Mouse (Mus musculus) ES-E14 (cell line): ENCODE measurements at regions not wholly inside any gene's neighbourhood (a gene's known extent, or its start where the extent isn't known, plus 50 kb on each side); places are given as distances from the start of the nearest gene placed in this dataset.

Source experiments
- DNase-seq: peaks from one replicate; pipeline ENCODE4 v3.0.0-alpha.2; 2013; ENCODE audit warnings: low read depth, low spot score
- H3K27ac ChIP-seq: 2 replicates; pipeline ENCODE4 v1.5.1; 2012; ENCODE audit warnings: low read depth, mild to moderate bottlenecking, low read length, moderate library complexity, mixed read lengths; ENCODE audit not compliant: poor library complexity, insufficient read depth, severe bottlenecking
- H3K36me3 ChIP-seq: 2 replicates; pipeline ENCODE4 v1.6.1; 2012; ENCODE audit warnings: mild to moderate bottlenecking, low read length, moderate library complexity, mixed read lengths; ENCODE audit not compliant: control insufficient read depth, poor library complexity, insufficient read depth, severe bottlenecking
- H3K4me1 ChIP-seq, 2 experiments: fragments of 150-350 bp in 1 of 2; sonication (generic) in 1 of 2; 2 replicates each; pipeline ENCODE4 v1.6.1; 2012; ENCODE audit warnings: low read length in 2 of 2, mild to moderate bottlenecking in 1 of 2, mixed read lengths in 1 of 2; ENCODE audit not compliant: control insufficient read depth in 2 of 2, insufficient read depth in 2 of 2, poor library complexity in 1 of 2
- H3K4me3 ChIP-seq, 2 experiments: fragments of 150-350 bp in 1 of 2; sonication (generic) in 1 of 2; 2 replicates each; pipeline ENCODE4 v1.5.1; 2012; ENCODE audit warnings: low read length in 2 of 2, low read depth in 1 of 2, mild to moderate bottlenecking in 1 of 2, mixed read lengths in 1 of 2; ENCODE audit not compliant: insufficient read depth in 1 of 2, poor library complexity in 1 of 2, severe bottlenecking in 1 of 2
- H3K9ac ChIP-seq: 2 replicates; pipeline ENCODE4 v1.6.1; 2012; ENCODE audit warnings: low read depth, mild to moderate bottlenecking, low read length, mixed read lengths; ENCODE audit not compliant: poor library complexity, insufficient read depth, severe bottlenecking
- H3K9me3 ChIP-seq: fragments of 150-350 bp; sonication (generic); 2 replicates; pipeline ENCODE4 v1.6.1; 2012; ENCODE audit warnings: low read depth, mild to moderate bottlenecking, low read length; ENCODE audit not compliant: control insufficient read depth, insufficient read depth
- CHD2 ChIP-seq: IDR thresholded peaks from 2 replicates; pipeline ENCODE4 v1.6.1; 2014; ENCODE audit warnings: mild to moderate bottlenecking, low read depth, low read length, inconsistent platforms
- HCFC1 ChIP-seq: IDR thresholded peaks from 2 replicates; pipeline ENCODE4 v1.6.1; 2012; ENCODE audit warnings: low read length, inconsistent platforms, borderline replicate concordance; ENCODE audit not compliant: insufficient read depth
- MAFK ChIP-seq: IDR thresholded peaks from 2 replicates; pipeline ENCODE4 v1.6.1; 2014; ENCODE audit warnings: mild to moderate bottlenecking, low read depth, low read length, inconsistent platforms; ENCODE audit not compliant: insufficient read depth
- ZC3H11A ChIP-seq: IDR thresholded peaks from 2 replicates; pipeline ENCODE4 v1.6.1; 2012; ENCODE audit warnings: low read depth, mild to moderate bottlenecking, inconsistent platforms, low read length, borderline replicate concordance
- ZNF384 ChIP-seq: IDR thresholded peaks from 2 replicates; pipeline ENCODE4 v1.6.1; 2012; ENCODE audit warnings: low read depth, low read length, inconsistent platforms
- in situ Hi-C, 2 experiments: fragments of 600-800 bp; cut with MboI; formaldehyde crosslinking; loops; one replicate each; pipeline ENCODE4 v1.15.1; 2025; ENCODE audit warnings: low sequenced_read_pairs in 2 of 2, inconsistent platforms in 1 of 2; ENCODE audit not compliant: unreplicated experiment in 2 of 2

DNA sequence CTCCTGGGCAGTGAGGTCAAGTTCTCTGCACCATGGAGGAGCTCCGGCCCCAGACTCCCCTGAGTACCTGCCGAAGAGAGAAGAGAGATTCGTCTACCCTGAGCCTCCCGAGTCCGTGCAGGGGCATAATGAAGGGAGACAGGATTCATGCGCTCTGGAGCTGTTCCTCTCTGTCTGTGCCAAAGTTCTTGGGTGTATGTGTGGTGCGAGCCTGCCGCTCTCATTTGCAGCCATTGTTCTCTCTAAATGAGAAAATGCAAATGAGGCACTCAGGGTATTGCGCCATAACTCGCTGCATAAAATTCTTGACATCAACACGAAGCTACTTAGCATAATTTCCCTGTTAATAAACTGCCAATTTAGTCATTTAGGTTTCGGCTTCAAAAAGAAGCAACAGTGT lies 103.2 kb upstream of the Fstl4 start:
- H3K27ac ChIP-seq = no peak overlapping the region
- no peak overlapping the region for H3K9ac ChIP-seq
- no peak overlapping the region for H3K4me3 ChIP-seq
- in situ Hi-C loops = no loop called here
- DNase-seq = no peak
- TF ChIP-seq ZNF384 = no peak
- TF ChIP-seq CHD2 = no peak
- TF ChIP-seq HCFC1 = no peak
- no peak for TF ChIP-seq MAFK
- TF ChIP-seq ZC3H11A = no peak
- H3K36me3 ChIP-seq = no peaks in the 10 kb centered on the region
- no peaks in the 10 kb centered on the region for H3K4me1 ChIP-seq
- no peaks in the 10 kb centered on the region for H3K9me3 ChIP-seq

DNA sequence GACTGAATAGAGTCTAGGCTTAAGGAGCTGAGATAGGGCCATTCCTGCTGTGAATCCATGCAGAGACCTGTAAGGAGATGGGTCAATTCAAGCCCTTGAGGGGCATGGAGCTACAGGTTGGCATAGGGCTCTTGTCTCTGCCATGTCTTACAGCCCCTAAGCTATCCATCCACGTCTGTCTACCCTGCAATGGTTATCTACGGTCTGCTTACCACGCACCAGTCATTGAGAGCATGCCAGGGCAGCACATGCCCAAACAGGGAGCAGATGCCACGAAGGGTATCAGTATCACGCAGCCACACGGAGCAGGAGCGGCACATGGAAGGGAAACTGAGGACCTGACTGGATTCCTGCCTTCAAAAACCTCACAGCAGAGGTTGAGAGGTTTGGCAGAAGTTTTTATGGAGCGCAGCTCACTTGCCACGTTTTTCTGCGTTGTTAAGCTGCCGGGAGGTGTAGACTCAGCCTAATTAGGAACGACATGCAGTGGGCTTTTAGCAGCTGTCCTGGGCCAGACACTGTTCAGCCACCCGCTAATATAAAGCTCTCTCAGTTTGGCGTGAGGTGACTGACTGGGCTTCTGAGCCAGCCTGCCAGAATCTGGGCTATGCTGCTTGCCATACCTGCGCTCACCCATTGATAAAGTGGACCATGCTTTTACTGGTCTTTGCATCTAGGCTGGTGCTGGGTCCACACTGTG lies 102.4 kb upstream of the Fstl4 start:
- H3K4me1 ChIP-seq = no peaks in the 10 kb centered on the region
- H3K9ac ChIP-seq = no peak overlapping the region
- H3K36me3 ChIP-seq = no peaks in the 10 kb centered on the region
- no peak overlapping the region for H3K4me3 ChIP-seq
- DNase-seq = no peak
- no peak overlapping the region for H3K27ac ChIP-seq
- in situ Hi-C loops = no loop called here
- no peaks in the 10 kb centered on the region for H3K9me3 ChIP-seq
- no peak for TF ChIP-seq MAFK

DNA sequence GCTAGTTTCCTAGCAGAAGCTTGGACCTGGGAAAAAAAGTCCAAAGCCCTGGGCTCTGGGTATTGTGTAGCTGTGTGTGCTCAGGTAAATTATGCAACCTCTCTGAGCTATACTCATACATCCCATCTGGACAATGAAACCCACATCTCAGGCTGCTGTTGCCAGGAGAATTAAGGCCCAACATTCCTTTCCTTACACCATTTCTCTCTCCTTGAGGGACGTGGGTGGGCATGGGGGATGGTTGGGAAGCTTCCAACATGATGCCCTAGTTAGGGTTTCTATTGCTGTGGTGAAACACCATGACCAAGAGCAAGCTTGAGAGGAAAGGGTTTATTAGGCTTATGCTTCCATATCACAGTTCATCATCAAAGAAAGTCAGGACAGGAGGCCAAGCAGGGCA lies 99.1 kb upstream of the Fstl4 start:
- Histone ChIP-seq H3K9me3 (no peaks in the 10 kb centered on the region), H3K4me3 (no peak overlapping the region), H3K4me1 (no peaks in the 10 kb centered on the region), H3K27ac (no peak overlapping the region), H3K9ac (no peak overlapping the region), H3K36me3 (no peaks in the 10 kb centered on the region)
- TF ChIP-seq ZNF384 (no peak), ZC3H11A (no peak), CHD2 (no peak), MAFK (no peak), HCFC1 (no peak)
- DNase-seq = no peak
- in situ Hi-C loops = no loop called here

DNA sequence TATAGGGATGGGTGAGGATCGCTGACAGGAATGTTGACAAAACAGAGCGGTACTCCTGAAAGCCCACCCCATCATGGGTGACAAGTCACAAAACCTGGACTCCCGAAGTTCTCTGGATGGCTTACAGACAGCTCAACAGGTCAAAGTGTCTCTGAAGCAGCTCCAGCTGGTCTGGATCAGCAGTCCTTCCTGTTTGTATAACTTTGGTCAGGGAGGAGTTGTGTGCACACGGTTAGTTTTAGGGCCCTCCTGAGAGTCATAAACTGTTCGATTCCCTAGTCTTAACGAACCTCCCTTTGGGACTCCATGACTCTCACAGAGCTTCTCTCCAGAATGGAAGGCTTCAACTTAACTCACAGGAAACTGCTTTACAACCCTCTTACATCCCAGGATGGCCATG lies 89.4 kb upstream of the Fstl4 start:
- Histone ChIP-seq H3K9me3 (no peaks in the 10 kb centered on the region), H3K36me3 (no peaks in the 10 kb centered on the region), H3K4me3 (no peak overlapping the region), H3K27ac (no peak overlapping the region), H3K9ac (no peak overlapping the region), H3K4me1 (no peaks in the 10 kb centered on the region)
- in situ Hi-C loops = no loop called here
- TF ChIP-seq HCFC1 = no peak
- no peak for TF ChIP-seq CHD2
- no peak for TF ChIP-seq ZC3H11A
- no peak for TF ChIP-seq ZNF384
- no peak for DNase-seq

DNA sequence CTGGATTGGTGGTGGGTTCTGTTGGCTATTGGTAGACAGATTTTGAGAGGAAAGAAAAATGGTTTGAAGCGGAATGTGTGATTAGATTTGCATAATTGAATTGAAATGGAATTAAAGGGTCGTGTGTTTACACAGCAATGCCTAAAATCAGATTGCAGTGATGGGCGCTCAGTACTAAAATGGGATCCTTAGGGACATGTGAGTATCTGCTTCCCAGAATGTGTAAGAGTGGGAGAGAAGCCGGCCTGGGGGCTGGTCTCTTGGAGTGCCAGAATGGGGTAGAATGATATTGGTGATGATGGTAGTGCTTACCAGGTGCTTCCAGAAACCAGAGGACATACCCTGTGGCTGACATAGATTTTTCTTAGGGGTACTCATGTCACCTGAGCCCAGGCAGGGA lies 86.2 kb upstream of the Fstl4 start:
- H3K36me3 ChIP-seq = no peaks in the 10 kb centered on the region
- no peaks in the 10 kb centered on the region for H3K4me1 ChIP-seq
- no peak overlapping the region for H3K27ac ChIP-seq
- in situ Hi-C loops = no loop called here
- DNase-seq = no peak
- no peak overlapping the region for H3K4me3 ChIP-seq
- H3K9ac ChIP-seq = no peak overlapping the region
- TF ChIP-seq ZC3H11A (no peak), HCFC1 (no peak), MAFK (no peak), ZNF384 (no peak), CHD2 (no peak)
- no peaks in the 10 kb centered on the region for H3K9me3 ChIP-seq
